Mouse (Mus musculus) kidney, embryonic 16.5 days (tissue): ENCODE results near the gene Slc52a3. TPM values are rescaled to one million over a fixed set of nuclear protein-coding genes. Genes with fewer than 3 reads are reported as not detected.

Experiments
- ATAC-seq: fragments of 200-750 bp; cut with Nextera tagmentation; 2 replicates; pipeline ENCODE4 v1.8.0; 2017; ENCODE audit warnings: moderate TSS enrichment; ENCODE audit not compliant: low FRiP score, low TSS enrichment
- H3K27ac ChIP-seq: fragments of 300-500 bp; sonication (generic); 2 replicates; pipeline ENCODE4 v1.5.1; 2014; ENCODE audit warnings: low read length
- H3K27me3 ChIP-seq: fragments of 300-500 bp; sonication (generic); 2 replicates; pipeline ENCODE4 v1.6.1; 2014; ENCODE audit warnings: low read length, control low read depth, mixed read lengths; ENCODE audit not compliant: insufficient read depth
- H3K36me3 ChIP-seq: fragments of 300-500 bp; sonication (generic); 2 replicates; pipeline ENCODE4 v1.6.1; 2014; ENCODE audit warnings: low read length, control low read depth, mixed read lengths; ENCODE audit not compliant: insufficient read depth
- H3K4me1 ChIP-seq: fragments of 300-500 bp; sonication (generic); 2 replicates; pipeline ENCODE4 v1.6.1; 2014; ENCODE audit warnings: low read length, control low read depth, mixed read lengths; ENCODE audit not compliant: insufficient read depth
- H3K4me2 ChIP-seq: fragments of 300-500 bp; sonication (generic); replicated peaks from 2 replicates; pipeline ENCODE4 v1.6.1; 2014; ENCODE audit warnings: low read depth, low read length
- H3K4me3 ChIP-seq: fragments of 300-500 bp; sonication (generic); 2 replicates; pipeline ENCODE4 v1.5.1; 2014; ENCODE audit warnings: mild to moderate bottlenecking, low read length
- H3K9ac ChIP-seq: fragments of 300-500 bp; sonication (generic); replicated peaks from 2 replicates; pipeline ENCODE4 v1.6.1; 2014; ENCODE audit warnings: low read length
- H3K9me3 ChIP-seq: fragments of 300-500 bp; sonication (generic); 2 replicates; pipeline ENCODE4 v1.6.1; 2016; ENCODE audit warnings: low read length, control low read depth
- whole genome bisulfite sequencing: fragments of 180-500 bp; shearing (Covaris S2); extraction: QIAGEN DNeasy Blood & Tissue Kit; methylation state at CpG from one replicate; pipeline ENCODE4 v1.1.7; 2014; 5-methylcytosine and 5-hydroxymethylcytosine counted together
- polyA plus RNA-seq: library from polyadenylated mRNA; unstranded; fragments of >200 nt; fragmentation: Nextera tagmentation; extraction: Ambion mirVana; gene quantifications from 2 replicates; pipeline ENCODE4 v1.2.1, GENCODE M21; 2015

Slc52a3 gene
- polyA plus RNA-seq, result 25.2 and 28.2 TPM in 2 replicates

GRCm38 (mm10) chr2:151996229-151997189, at the start of gene Slc52a3:
Gene Slc52a3, plus strand, starts transcription at chr2:151996511.
- H3K9me3 ChIP-seq, result no peaks in the 10 kb centered on the region
- H3K27ac ChIP-seq, result no peak within 1 kb of the TSS
- peaks cover 33% of the 10 kb centered on the region for H3K4me1 ChIP-seq
- H3K9ac ChIP-seq, result peak within 1 kb of the TSS; percentile 1; the same call in 1 of the 2 replicates
- 0 out of 2 replicates have a peak, but pooled peaks have one; percentile 7 for ATAC-seq
- peak within 1 kb of the TSS; percentile 26 for H3K4me3 ChIP-seq
- peak within 1 kb of the TSS; percentile 40 for H3K4me2 ChIP-seq
- H3K27me3 ChIP-seq, result peaks cover 28% of the 10 kb centered on the region
- 6% methylated on average over 35 of the region's 35 CpGs for WGBS
- H3K36me3 ChIP-seq, result no peaks in the 10 kb centered on the region

GRCm38 (mm10) chr2:151947617-151948016, 48.7 kb upstream of the Slc52a3 start:
- ATAC-seq, result no peak; the same call in 1 of the 2 replicates
- H3K27me3 ChIP-seq, result no peaks in the 10 kb centered on the region
- no peaks in the 10 kb centered on the region for H3K4me1 ChIP-seq
- no peak overlapping the region for H3K4me3 ChIP-seq
- H3K4me2 ChIP-seq, result no peak overlapping the region
- H3K9ac ChIP-seq, result no peak overlapping the region
- H3K36me3 ChIP-seq, result no peaks in the 10 kb centered on the region
- no peaks in the 10 kb centered on the region for H3K9me3 ChIP-seq
- 95% methylated on average over 2 of the region's 2 CpGs for WGBS
- H3K27ac ChIP-seq, result no peak overlapping the region

- Histone ChIP-seq H3K4me2 (no peak overlapping the region), H3K9ac (no peak overlapping the region), H3K4me1 (no peaks in the 10 kb centered on the region), H3K27ac (no peak overlapping the region), H3K36me3 (no peaks in the 10 kb centered on the region), H3K27me3 (no peaks in the 10 kb centered on the region), H3K9me3 (no peaks in the 10 kb centered on the region), H3K4me3 (no peak overlapping the region)
- 83% methylated on average over 7 of the region's 7 CpGs for WGBS
- ATAC-seq, result no peak
Measured at GRCm38 (mm10) chr2:151948311-151948710, 48.0 kb upstream of the Slc52a3 start.

- no peak overlapping the region for H3K4me3 ChIP-seq
- H3K4me1 ChIP-seq, result no peaks in the 10 kb centered on the region
- 90% methylated on average over 2 of the region's 2 CpGs for WGBS
- no peak overlapping the region for H3K9ac ChIP-seq
- H3K27me3 ChIP-seq, result no peaks in the 10 kb centered on the region
- no peak for ATAC-seq
- no peaks in the 10 kb centered on the region for H3K36me3 ChIP-seq
- no peaks in the 10 kb centered on the region for H3K9me3 ChIP-seq
- H3K27ac ChIP-seq, result no peak overlapping the region
- no peak overlapping the region for H3K4me2 ChIP-seq
Measured at GRCm38 (mm10) chr2:151949082-151949774, 47.1 kb upstream of the Slc52a3 start.

- WGBS, result 86% methylated on average over 8 of the region's 8 CpGs
- Histone ChIP-seq H3K4me1 (no peaks in the 10 kb centered on the region), H3K9me3 (no peaks in the 10 kb centered on the region), H3K36me3 (no peaks in the 10 kb centered on the region), H3K9ac (no peak overlapping the region), H3K27me3 (no peaks in the 10 kb centered on the region), H3K27ac (no peak overlapping the region), H3K4me3 (no peak overlapping the region), H3K4me2 (no peak overlapping the region)
- ATAC-seq, result no peak
Measured at GRCm38 (mm10) chr2:151953665-151954064, 42.6 kb upstream of the Slc52a3 start.

GRCm38 (mm10) chr2:151956500-151957137, 39.7 kb upstream of the Slc52a3 start:
- no peak overlapping the region for H3K27ac ChIP-seq
- peaks cover 16% of the 10 kb centered on the region for H3K4me1 ChIP-seq
- no peaks in the 10 kb centered on the region for H3K27me3 ChIP-seq
- 73% methylated on average over 4 of the region's 4 CpGs for WGBS
- no peak overlapping the region for H3K4me3 ChIP-seq
- no peak overlapping the region for H3K9ac ChIP-seq
- no peaks in the 10 kb centered on the region for H3K36me3 ChIP-seq
- no peak; the same call in 1 of the 2 replicates for ATAC-seq
- H3K9me3 ChIP-seq, result no peaks in the 10 kb centered on the region
- H3K4me2 ChIP-seq, result no peak overlapping the region

GRCm38 (mm10) chr2:151959274-151959673, 37.0 kb upstream of the Slc52a3 start:
- H3K4me3 ChIP-seq, result no peak overlapping the region
- WGBS, result 21% methylated on average over 5 of the region's 5 CpGs
- ATAC-seq, result peak; percentile 28; the same call in 1 of the 2 replicates
- H3K27ac ChIP-seq, result no peak overlapping the region
- H3K4me2 ChIP-seq, result no peak overlapping the region
- H3K36me3 ChIP-seq, result no peaks in the 10 kb centered on the region
- no peak overlapping the region for H3K9ac ChIP-seq
- no peaks in the 10 kb centered on the region for H3K27me3 ChIP-seq
- peaks cover 25% of the 10 kb centered on the region for H3K4me1 ChIP-seq
- no peaks in the 10 kb centered on the region for H3K9me3 ChIP-seq

- 59% methylated on average over 9 of the region's 9 CpGs for WGBS
- peaks cover 29% of the 10 kb centered on the region for H3K4me1 ChIP-seq
Measured at GRCm38 (mm10) chr2:151961284-151962196, 34.8 kb upstream of the Slc52a3 start.

GRCm38 (mm10) chr2:151962474-151962873, 33.8 kb upstream of the Slc52a3 start:
- Histone ChIP-seq H3K4me1 (peaks cover 29% of the 10 kb centered on the region), H3K4me2 (no peak overlapping the region), H3K36me3 (no peaks in the 10 kb centered on the region), H3K27me3 (no peaks in the 10 kb centered on the region), H3K4me3 (no peak overlapping the region), H3K9me3 (no peaks in the 10 kb centered on the region), H3K9ac (no peak overlapping the region), H3K27ac (no peak overlapping the region)
- 78% methylated on average over 10 of the region's 10 CpGs for WGBS
- no peak for ATAC-seq

More at GRCm38 (mm10) chr2:151961284-151962196, 34.8 kb upstream of the Slc52a3 start:
- Histone ChIP-seq H3K27me3 (no peaks in the 10 kb centered on the region), H3K4me2 (no peak overlapping the region), H3K4me3 (no peak overlapping the region), H3K36me3 (no peaks in the 10 kb centered on the region), H3K27ac (no peak overlapping the region), H3K9me3 (no peaks in the 10 kb centered on the region), H3K9ac (no peak overlapping the region)
- no peak for ATAC-seq
